Comparison of ENCODE assay signal across 8 mouse cellular contexts in genomic region chr2:172547116-172547515, GRCm38 (mm10). TPM values are rescaled to one million over a fixed set of nuclear protein-coding genes. Genes with fewer than 3 reads are reported as not detected.
DNase-seq lines count a peak whose midpoint lies in the region; ATAC-seq and TF ChIP-seq lines count a peak whose summit lies in the region.

No protein-coding gene starts in this region.

- peak; percentile 24; the same call in 1 of the 2 replicates for TF ChIP-seq CTCF in thymus, adult 2 months (IDR thresholded peaks at IDR 0.05; ENCODE audit: borderline replicate concordance, control insufficient read depth, extremely low read depth, insufficient read depth, low read length, poor library complexity)

- no peak overlapping the region for H3K27ac ChIP-seq in thymus, adult 2 months (ENCODE audit: control insufficient read depth, insufficient read depth, low read length)
- H3K27ac ChIP-seq in forebrain, embryonic 14.5 days (ENCODE audit: low read depth, low read length), result no peak overlapping the region

- peak overlapping the region; percentile 25; the same call in 1 of the 2 replicates for H3K9ac ChIP-seq in forebrain, embryonic 14.5 days (ENCODE audit: low read length)

- TF ChIP-seq POLR2A in thymus, adult 2 months (IDR thresholded peaks at IDR 0.05; ENCODE audit: control insufficient read depth, extremely low read depth, insufficient read depth, low read length, poor library complexity), result no peak

- H3K9me3 ChIP-seq in forebrain, embryonic 14.5 days (replicated peaks; ENCODE audit: control insufficient read depth, low read length), result no peaks in the 10 kb centered on the region

- no peak overlapping the region for H3K4me3 ChIP-seq in thymus, adult 2 months (ENCODE audit: control insufficient read depth, insufficient read depth, low read length)
- H3K4me3 ChIP-seq in forebrain, embryonic 14.5 days (ENCODE audit: low read depth, low read length), result peak overlapping the region; percentile 8; the same call in 1 of the 2 replicates

- H3K4me1 ChIP-seq in thymus, adult 2 months (replicated peaks; ENCODE audit: control insufficient read depth, insufficient read depth, low read length), result no peaks in the 10 kb centered on the region
- H3K4me1 ChIP-seq in forebrain, embryonic 14.5 days (ENCODE audit: control insufficient read depth, insufficient read depth, low read length), result 0 out of 2 replicates have a peak, but pooled peaks cover 9% of the 10 kb centered on the region

- H3K4me2 ChIP-seq in forebrain, embryonic 14.5 days (ENCODE audit: low read length), result peak overlapping the region; percentile 46

- 2% methylated on average over 21 of the region's 21 CpGs for WGBS in thymus, adult 2 months
- WGBS in forebrain, embryonic 14.5 days, result under 1% methylated on average over 21 of the region's 21 CpGs

- H3K27me3 ChIP-seq in thymus, adult 2 months (ENCODE audit: control insufficient read depth, insufficient read depth, low read length), result peaks cover 29% of the 10 kb centered on the region
- H3K27me3 ChIP-seq in forebrain, embryonic 14.5 days (replicated peaks; ENCODE audit: control insufficient read depth, insufficient read depth, low read length), result peaks cover 74% of the 10 kb centered on the region

- peak; percentile 33 for DNase-seq in thymus, adult 2 months
- no peak for DNase-seq in thymus, adult 18-20 months
- DNase-seq in forebrain, embryonic 14.5 days (ENCODE audit: low spot score), result peak; percentile 78
- DNase-seq in kidney, postnatal 25 days, result peak; percentile 23 to 54
- peak; percentile 57 for DNase-seq in mesoderm, embryonic 11.5 days (ENCODE audit: low read depth, low spot score)
- DNase-seq in cerebellum, adult 11-12 months, result no peak
- DNase-seq in right cerebral cortex, adult 2 months (ENCODE audit: low spot score in 2 of 2), result no peak

- ATAC-seq in forebrain, embryonic 14.5 days, result peak; percentile 40; the same call in 1 of the 2 replicates
- no peak for ATAC-seq in monocyte, adult 5-6 weeks (replicated peaks; ENCODE audit: insufficient number of reproducible peaks, low FRiP score, low TSS enrichment, poor library complexity, severe bottlenecking)

- H3K36me3 ChIP-seq in thymus, adult 2 months (ENCODE audit: control insufficient read depth, insufficient read depth, low read length), result no peaks in the 10 kb centered on the region
- peaks cover 2% of the 10 kb centered on the region; the same call in 1 of the 2 replicates for H3K36me3 ChIP-seq in forebrain, embryonic 14.5 days (ENCODE audit: control insufficient read depth, insufficient read depth, low read length)

RNA-seq across cellular contexts. Expression of gene Tfap2c, which starts 2.3 kb away (rescaled TPM):
- 0.69 and 0.92 TPM in 2 replicates for polyA plus RNA-seq in thymus, adult 2 months (2012; rRNA removed)
- polyA plus RNA-seq in forebrain, embryonic 14.5 days (2014; fragmentation: Nextera tagmentation; extraction: Ambion mirVana), result 20.6 and 21.8 TPM in 2 replicates
- total RNA-seq in monocyte, adult 5-6 weeks (2017), result not detected in 3 replicates

Comparison
In these comparisons a context has a peak if more than half of its experiments do, and no peak if none do; other contexts are left out.
1. DNase-seq: peak in thymus, adult 2 months (single experiment), forebrain, embryonic 14.5 days (single experiment), kidney, postnatal 25 days (2 of 2) and mesoderm, embryonic 11.5 days (single experiment); none in thymus, adult 18-20 months (0 of 2), cerebellum, adult 11-12 months (single experiment) and right cerebral cortex, adult 2 months (0 of 2).
2. RNA of gene Tfap2c, which starts 2.3 kb away (polyA plus RNA-seq): 20.6 to 21.8 TPM in forebrain, embryonic 14.5 days; 0.69 to 0.92 TPM in thymus, adult 2 months; every median in the first group is over 10 times any median in the second.